Mouse (Mus musculus) ES-E14 (cell line): Measurements from ENCODE around the gene Sepsecs. TPM values are rescaled to one million over a fixed set of nuclear protein-coding genes. Genes with fewer than 3 reads are reported as not detected.

ENCODE experiments used
- DNase-seq: peaks from one replicate; pipeline ENCODE4 v3.0.0-alpha.2; 2013; ENCODE audit warnings: low read depth, low spot score
- H3K27ac ChIP-seq: 2 replicates; pipeline ENCODE4 v1.5.1; 2012; ENCODE audit warnings: low read depth, mild to moderate bottlenecking, low read length, moderate library complexity, mixed read lengths; ENCODE audit not compliant: poor library complexity, insufficient read depth, severe bottlenecking
- H3K36me3 ChIP-seq: 2 replicates; pipeline ENCODE4 v1.6.1; 2012; ENCODE audit warnings: mild to moderate bottlenecking, low read length, moderate library complexity, mixed read lengths; ENCODE audit not compliant: control insufficient read depth, poor library complexity, insufficient read depth, severe bottlenecking
- H3K4me1 ChIP-seq, 2 experiments: fragments of 150-350 bp in 1 of 2; sonication (generic) in 1 of 2; 2 replicates each; pipeline ENCODE4 v1.6.1; 2012; ENCODE audit warnings: low read length in 2 of 2, mild to moderate bottlenecking in 1 of 2, mixed read lengths in 1 of 2; ENCODE audit not compliant: control insufficient read depth in 2 of 2, insufficient read depth in 2 of 2, poor library complexity in 1 of 2
- H3K4me3 ChIP-seq, 2 experiments: fragments of 150-350 bp in 1 of 2; sonication (generic) in 1 of 2; 2 replicates each; pipeline ENCODE4 v1.5.1; 2012; ENCODE audit warnings: low read length in 2 of 2, low read depth in 1 of 2, mild to moderate bottlenecking in 1 of 2, mixed read lengths in 1 of 2; ENCODE audit not compliant: insufficient read depth in 1 of 2, poor library complexity in 1 of 2, severe bottlenecking in 1 of 2
- H3K9ac ChIP-seq: 2 replicates; pipeline ENCODE4 v1.6.1; 2012; ENCODE audit warnings: low read depth, mild to moderate bottlenecking, low read length, mixed read lengths; ENCODE audit not compliant: poor library complexity, insufficient read depth, severe bottlenecking
- H3K9me3 ChIP-seq: fragments of 150-350 bp; sonication (generic); 2 replicates; pipeline ENCODE4 v1.6.1; 2012; ENCODE audit warnings: low read depth, mild to moderate bottlenecking, low read length; ENCODE audit not compliant: control insufficient read depth, insufficient read depth
- CHD2 ChIP-seq: IDR thresholded peaks from 2 replicates; pipeline ENCODE4 v1.6.1; 2014; ENCODE audit warnings: mild to moderate bottlenecking, low read depth, low read length, inconsistent platforms
- HCFC1 ChIP-seq: IDR thresholded peaks from 2 replicates; pipeline ENCODE4 v1.6.1; 2012; ENCODE audit warnings: low read length, inconsistent platforms, borderline replicate concordance; ENCODE audit not compliant: insufficient read depth
- MAFK ChIP-seq: IDR thresholded peaks from 2 replicates; pipeline ENCODE4 v1.6.1; 2014; ENCODE audit warnings: mild to moderate bottlenecking, low read depth, low read length, inconsistent platforms; ENCODE audit not compliant: insufficient read depth
- ZC3H11A ChIP-seq: IDR thresholded peaks from 2 replicates; pipeline ENCODE4 v1.6.1; 2012; ENCODE audit warnings: low read depth, mild to moderate bottlenecking, inconsistent platforms, low read length, borderline replicate concordance
- ZNF384 ChIP-seq: IDR thresholded peaks from 2 replicates; pipeline ENCODE4 v1.6.1; 2012; ENCODE audit warnings: low read depth, low read length, inconsistent platforms
- in situ Hi-C, 2 experiments: fragments of 600-800 bp; cut with MboI; formaldehyde crosslinking; loops; one replicate each; pipeline ENCODE4 v1.15.1; 2025; ENCODE audit warnings: low sequenced_read_pairs in 2 of 2, inconsistent platforms in 1 of 2; ENCODE audit not compliant: unreplicated experiment in 2 of 2
- total RNA-seq: library from RNA; depleted of rRNA; stranded (reverse); fragments of 300-350 nt; gene quantifications from 2 replicates; pipeline ENCODE4 v1.2.3, GENCODE M21; 2012

Gene Sepsecs
- total RNA-seq, 1 experiment: 9.7 TPM

- Histone ChIP-seq H3K27ac (no peak overlapping the region), H3K36me3 (peaks cover 3% of the 10 kb centered on the region; the same call in 1 of the 2 replicates), H3K9ac (no peak overlapping the region), H3K4me3 (no peak overlapping the region), H3K9me3 (no peaks in the 10 kb centered on the region), H3K4me1 (no peaks in the 10 kb centered on the region)
- in situ Hi-C loops: no loop called here
- DNase-seq: no peak
- TF ChIP-seq CHD2 (no peak), MAFK (no peak), ZNF384 (no peak), ZC3H11A (no peak), HCFC1 (no peak)
Observed at GRCm38 (mm10) chr5:52657957-52658356, 11.6 kb downstream of the Sepsecs start.

DNA sequence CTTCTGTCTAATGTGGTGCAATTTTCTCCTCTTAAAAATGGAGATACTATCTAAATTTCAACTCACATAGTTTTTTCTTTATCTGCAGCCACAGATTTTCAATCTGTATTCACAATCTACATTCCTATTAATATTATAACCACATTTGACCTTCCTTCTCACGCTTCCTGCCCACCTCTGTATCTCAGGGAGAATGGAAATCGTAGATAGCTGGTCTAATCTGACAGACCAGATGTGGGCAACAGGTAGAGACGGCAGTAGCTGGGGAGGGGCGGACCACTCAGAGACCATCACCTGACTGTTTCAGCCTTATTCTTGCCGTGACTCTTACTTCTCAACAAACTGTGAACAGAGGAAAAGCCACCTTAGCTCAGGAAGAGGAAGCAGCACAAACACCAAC, 12.2 kb downstream of the Sepsecs start:
- TF ChIP-seq ZNF384 (no peak), ZC3H11A (no peak), HCFC1 (no peak), CHD2 (no peak), MAFK (no peak)
- in situ Hi-C loops: no loop called here
- Histone ChIP-seq H3K4me3 (no peak overlapping the region), H3K36me3 (peaks cover 3% of the 10 kb centered on the region; the same call in 1 of the 2 replicates), H3K9ac (no peak overlapping the region), H3K4me1 (no peaks in the 10 kb centered on the region), H3K9me3 (no peaks in the 10 kb centered on the region), H3K27ac (no peak overlapping the region)
- DNase-seq: no peak

GRCm38 (mm10) chr5:52655992-52656391, 13.5 kb downstream of the Sepsecs start:
- no peak overlapping the region for H3K4me3 ChIP-seq
- no peak overlapping the region for H3K9ac ChIP-seq
- no peaks in the 10 kb centered on the region for H3K4me1 ChIP-seq
- no peak for DNase-seq
- peaks cover 3% of the 10 kb centered on the region; the same call in 1 of the 2 replicates for H3K36me3 ChIP-seq
- H3K9me3 ChIP-seq: no peaks in the 10 kb centered on the region
- TF ChIP-seq ZC3H11A: no peak
- no peak for TF ChIP-seq CHD2
- no peak for TF ChIP-seq HCFC1
- no peak for TF ChIP-seq MAFK
- TF ChIP-seq ZNF384: no peak
- in situ Hi-C loops: no loop called here
- H3K27ac ChIP-seq: no peak overlapping the region

DNA sequence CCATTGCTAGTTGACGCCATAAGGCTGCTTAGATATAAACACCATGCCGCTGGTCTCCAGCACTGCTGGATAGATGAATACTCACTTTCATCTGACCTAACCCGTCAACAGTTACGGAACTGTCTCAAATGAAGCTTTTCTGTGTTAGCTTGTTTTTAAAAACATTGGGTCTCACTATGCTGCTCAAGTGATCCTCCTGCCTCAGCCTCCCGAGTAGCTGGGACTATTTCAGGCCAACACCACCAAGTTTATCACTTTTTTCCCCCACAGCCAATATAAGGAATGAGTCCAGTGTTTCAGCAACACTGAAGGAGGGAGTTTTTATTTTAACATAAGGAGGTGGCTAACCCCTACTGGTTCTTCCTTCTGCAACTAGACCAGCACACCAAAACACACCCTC, 14.5 kb downstream of the Sepsecs start:
- in situ Hi-C loops: no loop called here
- Histone ChIP-seq H3K4me1 (no peaks in the 10 kb centered on the region), H3K27ac (no peak overlapping the region), H3K9me3 (no peaks in the 10 kb centered on the region), H3K36me3 (peaks cover 3% of the 10 kb centered on the region; the same call in 1 of the 2 replicates), H3K9ac (no peak overlapping the region), H3K4me3 (no peak overlapping the region)
- no peak for DNase-seq
- TF ChIP-seq MAFK (no peak), HCFC1 (no peak), ZNF384 (no peak), CHD2 (no peak), ZC3H11A (no peak)

DNA sequence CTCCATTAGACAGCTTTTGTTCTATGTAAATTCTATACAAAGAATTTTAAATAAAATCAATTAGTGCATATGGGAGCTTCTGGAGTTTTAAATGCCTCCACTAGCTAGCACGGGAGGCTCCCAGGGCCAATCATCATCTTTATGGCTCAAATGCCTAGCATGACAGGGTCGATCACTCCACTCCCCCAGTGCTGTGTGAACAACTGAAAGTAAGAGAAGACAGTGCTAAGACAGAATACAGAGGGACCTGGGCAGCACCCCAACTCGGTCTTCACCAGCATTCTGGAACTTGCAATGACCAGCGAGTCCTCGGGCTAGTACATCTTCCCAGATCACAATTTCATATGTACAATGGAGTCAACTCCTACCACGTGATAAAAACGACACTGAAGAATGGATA, 16.9 kb downstream of the Sepsecs start:
- Histone ChIP-seq H3K4me1 (no peaks in the 10 kb centered on the region), H3K27ac (no peak overlapping the region), H3K4me3 (no peak overlapping the region), H3K9me3 (no peaks in the 10 kb centered on the region), H3K9ac (no peak overlapping the region), H3K36me3 (peaks cover 3% of the 10 kb centered on the region; the same call in 1 of the 2 replicates)
- no peak for DNase-seq
- TF ChIP-seq ZC3H11A (no peak), ZNF384 (no peak), CHD2 (no peak), HCFC1 (no peak), MAFK (no peak)
- in situ Hi-C loops: no loop called here
